Mouse (Mus musculus): ENCODE data around the gene Ppp1r1b.

Gene Ppp1r1b

GRCm38 (mm10) chr11:98395041-98395440 is 46.8 kb downstream of the Ppp1r1b start:
- DNase-seq (ENCODE audit: low spot score): no peak

- no peak for DNase-seq (ENCODE audit: low spot score)
These were observed 49.7 kb downstream of the Ppp1r1b start for GRCm38 (mm10) chr11:98397946-98398345.

GRCm38 (mm10) chr11:98400161-98400726 is 52.0 kb downstream of the Ppp1r1b start, which contains the start of gene Pgap3:
TSS of gene Pgap3 (minus strand) at chr11:98400490.
- DNase-seq (ENCODE audit: low spot score): peak; percentile 72

- DNase-seq (ENCODE audit: low spot score): no peak
These were observed 52.6 kb downstream of the Ppp1r1b start for GRCm38 (mm10) chr11:98400816-98401215.

- DNase-seq (ENCODE audit: low spot score): no peak
These were observed 58.4 kb downstream of the Ppp1r1b start for GRCm38 (mm10) chr11:98406621-98407020.

Measured in urinary bladder, postnatal 25 days (tissue).